Comparison of ENCODE assay signal across 18 mouse cellular contexts in the genomic region with DNA sequence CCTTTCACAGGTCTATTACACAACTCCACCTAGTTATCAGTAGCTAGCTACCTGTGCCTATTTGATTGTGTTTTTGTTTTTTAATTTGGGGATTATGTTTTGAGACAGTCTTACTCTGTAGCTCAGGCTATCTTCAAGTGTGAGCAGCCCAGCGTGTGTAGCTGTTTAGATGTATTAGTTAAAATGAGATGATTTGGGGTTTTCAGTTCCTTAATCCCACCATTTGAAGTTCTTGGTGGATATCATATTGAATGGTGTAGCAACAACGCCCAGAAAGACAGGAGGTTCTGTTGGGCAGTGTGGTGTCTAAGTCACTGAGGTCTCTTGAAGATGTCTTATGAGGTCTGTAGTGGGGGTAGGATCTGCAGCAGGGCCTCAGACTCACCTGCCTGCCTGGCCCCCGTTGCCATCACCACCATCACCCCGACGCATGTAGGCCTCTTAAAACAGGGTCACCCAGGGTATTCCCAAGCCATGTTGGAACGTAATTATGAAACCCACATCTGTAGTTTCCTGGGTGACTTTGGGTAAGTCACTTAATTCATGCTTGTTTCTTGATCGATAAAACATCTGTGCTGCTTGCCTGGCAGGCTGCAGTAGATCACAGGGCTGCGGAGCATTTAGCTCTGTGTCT.
A peak's percentile ranks its signal among the peaks of the same experiment; 100 is the strongest.
DNase-seq lines count a peak whose midpoint lies in the region; ATAC-seq and TF ChIP-seq lines count a peak whose summit lies in the region.
"Had no signal": no experiment of that assay in that cellular context is flagged by ENCODE, and none has a peak within 500 bp of the region (broad histone marks: within the 10 kb centered on the region; RNA-seq: fewer than 3 reads in every experiment).

No protein-coding gene starts in this region.

- peak overlapping the region; percentile 32; the same call in 1 of the 2 replicates for H3K27ac ChIP-seq in hindbrain, embryonic 13.5 days
- H3K27ac ChIP-seq in hindbrain, postnatal 0 days = no peak overlapping the region
- 0 out of 2 replicates have a peak overlapping the region, but pooled peaks have one; percentile 13 for H3K27ac ChIP-seq in midbrain, embryonic 14.5 days (replicated peaks; ENCODE audit: low read depth, low read length)
- no peak overlapping the region for H3K27ac ChIP-seq in midbrain, embryonic 13.5 days
- H3K27ac ChIP-seq in brown adipose tissue, adult 24 weeks (replicated peaks; ENCODE audit: low read depth, low read length) = peak overlapping the region; percentile 15; the same call in 1 of the 2 replicates
- H3K27ac ChIP-seq: forebrain, embryonic 10.5 days; intestine, embryonic 15.5 days; kidney, postnatal 0 days; midbrain, embryonic 15.5 days; neural tube, embryonic 12.5 days had no signal

- no peak for TF ChIP-seq CTCF in hindbrain, postnatal 0 days (IDR thresholded peaks at IDR 0.05; ENCODE audit: low read depth)

- no peaks in the 10 kb centered on the region for H3K9me3 ChIP-seq in hindbrain, embryonic 13.5 days
- H3K9me3 ChIP-seq in hindbrain, postnatal 0 days (ENCODE audit: low read length) = no peaks in the 10 kb centered on the region
- no peaks in the 10 kb centered on the region for H3K9me3 ChIP-seq in midbrain, embryonic 14.5 days (ENCODE audit: control insufficient read depth, low read length)
- no peaks in the 10 kb centered on the region for H3K9me3 ChIP-seq in midbrain, embryonic 13.5 days
- H3K9me3 ChIP-seq: forebrain, embryonic 10.5 days; intestine, embryonic 15.5 days; midbrain, embryonic 15.5 days; neural tube, embryonic 12.5 days had no signal

- no peak for ATAC-seq in hindbrain, embryonic 13.5 days (ENCODE audit: low FRiP score)
- ATAC-seq in hindbrain, postnatal 0 days = no peak
- no peak for ATAC-seq in midbrain, embryonic 14.5 days (ENCODE audit: low FRiP score, low TSS enrichment)
- ATAC-seq in midbrain, embryonic 13.5 days = no peak
- peak; percentile 16; the same call in 1 of the 2 replicates for ATAC-seq in megakaryocyte progenitor cell, adult 5-6 weeks (replicated peaks; ENCODE audit: poor library complexity)
- ATAC-seq in CD4-positive, CD25-positive, alpha-beta regulatory T cell, adult 4 months = no peak
- ATAC-seq: intestine, embryonic 15.5 days; midbrain, embryonic 15.5 days had no signal

- 87% methylated on average over 8 of the region's 8 CpGs for WGBS in hindbrain, embryonic 13.5 days
- 85% methylated on average over 8 of the region's 8 CpGs for WGBS in hindbrain, postnatal 0 days
- 90% methylated on average over 8 of the region's 8 CpGs for WGBS in midbrain, embryonic 14.5 days
- 89% methylated on average over 8 of the region's 8 CpGs for WGBS in midbrain, embryonic 13.5 days

- 0 out of 2 replicates have a peak overlapping the region, but pooled peaks have one; percentile 39 for H3K9ac ChIP-seq in hindbrain, embryonic 13.5 days
- no peak overlapping the region for H3K9ac ChIP-seq in hindbrain, postnatal 0 days (replicated peaks; ENCODE audit: low read length)
- H3K9ac ChIP-seq in midbrain, embryonic 14.5 days (replicated peaks; ENCODE audit: low read length) = 0 out of 2 replicates have a peak overlapping the region, but pooled peaks have one; percentile 6
- no peak overlapping the region for H3K9ac ChIP-seq in midbrain, embryonic 13.5 days (replicated peaks)
- H3K9ac ChIP-seq: intestine, embryonic 15.5 days; midbrain, embryonic 15.5 days; neural tube, embryonic 12.5 days had no signal

- no peak overlapping the region for H3K4me3 ChIP-seq in hindbrain, embryonic 13.5 days
- no peak overlapping the region for H3K4me3 ChIP-seq in hindbrain, postnatal 0 days (ENCODE audit: low read length)
- H3K4me3 ChIP-seq in midbrain, embryonic 14.5 days (replicated peaks; ENCODE audit: low read depth, low read length) = no peak overlapping the region
- no peak overlapping the region for H3K4me3 ChIP-seq in midbrain, embryonic 13.5 days (replicated peaks)
- H3K4me3 ChIP-seq in brown adipose tissue, adult 24 weeks (ENCODE audit: insufficient read depth, low read depth, low read length) = no peak overlapping the region
- H3K4me3 ChIP-seq: forebrain, embryonic 10.5 days; intestine, embryonic 15.5 days; midbrain, embryonic 15.5 days; neural tube, embryonic 12.5 days had no signal

- H3K36me3 ChIP-seq in hindbrain, embryonic 13.5 days = peaks cover 7% of the 10 kb centered on the region
- H3K36me3 ChIP-seq in hindbrain, postnatal 0 days (ENCODE audit: insufficient read depth, low read length) = no peaks in the 10 kb centered on the region
- H3K36me3 ChIP-seq in midbrain, embryonic 14.5 days (ENCODE audit: control insufficient read depth, insufficient read depth, low read length) = peaks cover 21% of the 10 kb centered on the region
- peaks cover 5% of the 10 kb centered on the region; the same call in 1 of the 2 replicates for H3K36me3 ChIP-seq in midbrain, embryonic 13.5 days
- H3K36me3 ChIP-seq: midbrain, embryonic 15.5 days had no signal

- peak overlapping the region; percentile 6; the same call in 1 of the 2 replicates for H3K4me2 ChIP-seq in hindbrain, embryonic 13.5 days
- H3K4me2 ChIP-seq in hindbrain, postnatal 0 days (ENCODE audit: low read depth, low read length) = no peak overlapping the region
- no peak overlapping the region for H3K4me2 ChIP-seq in midbrain, embryonic 14.5 days (ENCODE audit: low read length)
- H3K4me2 ChIP-seq in midbrain, embryonic 13.5 days (replicated peaks) = no peak overlapping the region
- H3K4me2 ChIP-seq: intestine, embryonic 15.5 days; midbrain, embryonic 15.5 days; neural tube, embryonic 12.5 days had no signal

- no peak for DNase-seq in hindbrain, postnatal 0 days (ENCODE audit: low spot score)
- DNase-seq in midbrain, embryonic 14.5 days = no peak
- DNase-seq in T-cell, adult 2 months (ENCODE audit: low spot score) = no peak
- DNase-seq: cerebellum, adult 11-12 months; gastrocnemius, postnatal 36 days; heart, postnatal 36 days; right cerebral cortex, postnatal 4 days; thymus, postnatal 25 days had no signal

- peaks cover 97% of the 10 kb centered on the region for H3K4me1 ChIP-seq in hindbrain, embryonic 13.5 days (replicated peaks)
- peaks cover 42% of the 10 kb centered on the region for H3K4me1 ChIP-seq in hindbrain, postnatal 0 days (ENCODE audit: insufficient read depth, low read length)
- peaks cover 67% of the 10 kb centered on the region for H3K4me1 ChIP-seq in midbrain, embryonic 14.5 days (ENCODE audit: control insufficient read depth, insufficient read depth, low read length)
- H3K4me1 ChIP-seq in midbrain, embryonic 13.5 days (replicated peaks) = peaks cover 92% of the 10 kb centered on the region
- peaks cover 26% of the 10 kb centered on the region for H3K4me1 ChIP-seq in brown adipose tissue, adult 24 weeks (ENCODE audit: control insufficient read depth, insufficient read depth, insufficient read length, low read length)

- no peaks in the 10 kb centered on the region for H3K27me3 ChIP-seq in hindbrain, embryonic 13.5 days
- H3K27me3 ChIP-seq in hindbrain, postnatal 0 days (ENCODE audit: insufficient read depth, low read length) = no peaks in the 10 kb centered on the region
- H3K27me3 ChIP-seq in midbrain, embryonic 14.5 days (ENCODE audit: control insufficient read depth, insufficient read depth, low read length) = no peaks in the 10 kb centered on the region
- no peaks in the 10 kb centered on the region for H3K27me3 ChIP-seq in midbrain, embryonic 13.5 days
- H3K27me3 ChIP-seq: intestine, embryonic 15.5 days; midbrain, embryonic 15.5 days; neural tube, embryonic 12.5 days had no signal

Comparison
In these comparisons a context has a peak if more than half of its experiments do, and no peak if none do; other contexts are left out.
1. H3K27ac ChIP-seq: peak in hindbrain, embryonic 13.5 days (single experiment), midbrain, embryonic 14.5 days (single experiment) and brown adipose tissue, adult 24 weeks (single experiment); none in hindbrain, postnatal 0 days (single experiment) and midbrain, embryonic 13.5 days (single experiment).
2. H3K9ac ChIP-seq: peak in hindbrain, embryonic 13.5 days (single experiment) and midbrain, embryonic 14.5 days (single experiment); none in hindbrain, postnatal 0 days (single experiment) and midbrain, embryonic 13.5 days (single experiment).